Mouse (Mus musculus): Measurements from ENCODE around the gene Sorbs2. TPM values are rescaled to one million over a fixed set of nuclear protein-coding genes. Genes with fewer than 3 reads are reported as not detected.

The Sorbs2 gene
- total RNA-seq, 2 experiments from 2014 or later = 32.8 to 80.8 TPM

DNA sequence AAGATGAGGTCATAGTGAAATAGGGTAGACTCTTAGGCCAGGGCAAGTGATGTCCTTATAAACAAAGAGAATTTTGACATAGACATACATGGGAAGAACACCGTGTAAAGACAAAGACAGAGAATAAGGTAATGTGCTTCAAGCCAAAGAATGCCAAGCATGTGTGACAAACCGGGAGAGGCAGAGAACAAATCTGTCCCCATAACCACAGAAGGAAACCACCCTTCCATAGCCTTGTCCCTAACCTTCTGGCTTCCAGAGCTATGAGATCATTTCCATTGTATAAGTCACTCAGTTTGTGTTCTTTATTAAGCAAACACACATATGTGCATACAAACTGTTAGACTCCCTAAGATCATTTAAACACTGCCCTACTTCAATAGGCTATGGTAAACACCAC lies 21.3 kb downstream of the Sorbs2 start:
- Histone ChIP-seq H3K4me3 (no peak overlapping the region), H3K27ac (no peak overlapping the region)
- no peak for TF ChIP-seq CTCF (IDR thresholded peaks at IDR 0.05)
- DNase-seq = no peak
- intact Hi-C loops (cut with DNase I) = no loop called here

DNA sequence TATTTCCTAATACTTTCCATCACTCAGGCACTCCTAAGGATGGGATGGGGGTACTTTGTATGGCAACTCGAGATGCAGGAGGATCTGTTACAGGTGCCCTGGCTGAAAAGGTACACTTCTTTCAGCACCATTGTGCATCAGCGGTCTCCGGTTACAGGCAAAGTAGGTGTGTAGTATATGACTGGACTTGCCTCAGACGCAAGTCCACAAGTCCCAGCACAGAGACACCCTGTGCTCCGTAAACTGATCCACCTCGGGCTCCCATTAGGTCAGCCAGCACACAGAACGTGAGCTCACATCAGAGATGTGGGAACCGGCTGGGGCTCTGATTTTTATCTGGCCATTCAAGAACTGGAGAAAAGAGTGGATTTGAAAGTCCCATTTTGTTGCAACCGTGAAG lies 29.0 kb downstream of the Sorbs2 start:
- no peak for DNase-seq
- no peak for TF ChIP-seq CTCF (IDR thresholded peaks at IDR 0.05)
- intact Hi-C loops (cut with DNase I) = no loop called here
- Histone ChIP-seq H3K27ac (no peak overlapping the region), H3K4me3 (no peak overlapping the region)

DNA sequence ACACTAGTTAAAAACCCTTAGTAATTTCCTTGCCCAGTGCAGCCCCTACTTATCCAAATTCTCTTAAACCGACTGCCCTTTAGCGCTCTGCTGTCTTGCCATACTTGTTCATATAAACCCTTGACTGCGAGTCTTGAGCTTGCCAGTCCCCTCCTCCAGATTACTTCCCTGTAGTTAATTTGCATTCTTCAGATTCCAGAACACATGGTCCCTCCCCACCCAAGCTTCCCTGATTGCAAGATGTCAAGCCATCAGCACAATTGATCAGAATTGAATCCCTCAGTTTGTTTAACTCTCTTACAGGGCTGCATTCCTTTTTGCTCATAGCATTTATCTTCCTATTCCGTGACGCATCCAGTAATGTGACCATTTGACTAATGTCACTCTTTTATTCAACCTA lies 32.9 kb downstream of the Sorbs2 start:
- no peak overlapping the region for H3K4me3 ChIP-seq
- no peak for DNase-seq
- no peak for TF ChIP-seq CTCF (IDR thresholded peaks at IDR 0.05)
- no peak overlapping the region for H3K27ac ChIP-seq
- intact Hi-C loops (cut with DNase I) = no loop called here

DNA sequence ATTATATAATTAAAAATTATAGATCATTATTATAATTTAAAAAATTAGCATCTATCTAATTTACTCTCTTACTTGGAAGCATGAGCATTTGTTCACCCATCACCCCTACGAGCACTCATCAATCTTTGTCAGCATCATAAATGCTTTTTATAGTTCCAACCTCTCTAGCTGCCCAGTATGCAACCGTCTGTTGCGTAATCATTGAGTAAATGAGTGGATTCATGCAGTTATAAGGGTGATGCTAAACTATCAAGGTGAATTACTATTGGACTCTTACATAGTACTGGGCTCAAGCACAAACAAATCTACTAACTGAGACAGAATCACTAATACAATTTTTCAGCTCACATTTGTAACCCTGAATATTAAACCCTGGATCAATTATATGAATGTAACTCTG lies 44.6 kb downstream of the Sorbs2 start:
- Histone ChIP-seq H3K4me3 (no peak overlapping the region), H3K27ac (no peak overlapping the region)
- no peak for DNase-seq
- no peak for TF ChIP-seq CTCF (IDR thresholded peaks at IDR 0.05)
- intact Hi-C loops (cut with DNase I) = no loop called here

DNA sequence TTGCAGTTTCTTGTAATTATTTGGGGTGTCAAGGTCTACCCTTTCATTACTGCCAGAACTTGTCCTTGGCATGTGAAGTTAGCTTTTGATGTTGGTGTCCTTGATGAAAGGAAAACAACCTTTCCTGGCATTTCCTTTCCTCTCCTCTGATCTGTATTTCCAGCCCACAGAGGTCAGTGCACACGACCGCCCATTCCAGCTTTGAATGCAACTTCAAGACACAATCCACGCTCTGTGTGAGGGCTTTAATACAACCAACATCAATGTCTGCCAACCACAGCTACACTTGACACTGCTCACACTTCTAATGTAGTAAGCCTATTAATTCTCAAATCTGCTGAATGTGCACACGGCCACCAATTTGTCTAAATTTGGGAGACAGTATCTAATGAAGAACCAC lies 47.0 kb downstream of the Sorbs2 start:
- DNase-seq = no peak
- no peak for TF ChIP-seq CTCF (IDR thresholded peaks at IDR 0.05)
- intact Hi-C loops (cut with DNase I) = no loop called here
- no peak overlapping the region for H3K27ac ChIP-seq
- H3K4me3 ChIP-seq = no peak overlapping the region

DNA sequence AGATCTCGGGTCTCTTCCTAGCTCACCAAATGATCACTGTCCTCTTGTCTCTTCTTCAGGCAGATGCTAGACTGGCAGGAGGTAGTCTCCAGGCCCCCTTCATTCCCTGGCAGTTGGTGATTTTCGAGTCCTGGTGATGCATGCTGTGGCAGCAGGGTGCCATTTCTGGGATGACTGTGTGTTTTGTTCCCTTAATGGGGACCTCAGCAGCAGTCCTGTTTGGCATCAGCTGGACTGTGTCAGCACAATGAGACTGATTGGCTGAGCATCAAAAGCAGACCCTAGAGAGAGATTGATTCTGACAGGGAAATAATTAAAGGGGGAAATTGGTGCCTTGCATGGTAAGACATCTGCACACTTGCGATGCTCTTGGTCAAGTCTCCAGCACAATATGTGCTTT lies 50.3 kb downstream of the Sorbs2 start:
- no peak for DNase-seq
- TF ChIP-seq CTCF (IDR thresholded peaks at IDR 0.05) = no peak
- Histone ChIP-seq H3K27ac (no peak overlapping the region), H3K4me3 (no peak overlapping the region)
- intact Hi-C loops (cut with DNase I) = no loop called here

DNA sequence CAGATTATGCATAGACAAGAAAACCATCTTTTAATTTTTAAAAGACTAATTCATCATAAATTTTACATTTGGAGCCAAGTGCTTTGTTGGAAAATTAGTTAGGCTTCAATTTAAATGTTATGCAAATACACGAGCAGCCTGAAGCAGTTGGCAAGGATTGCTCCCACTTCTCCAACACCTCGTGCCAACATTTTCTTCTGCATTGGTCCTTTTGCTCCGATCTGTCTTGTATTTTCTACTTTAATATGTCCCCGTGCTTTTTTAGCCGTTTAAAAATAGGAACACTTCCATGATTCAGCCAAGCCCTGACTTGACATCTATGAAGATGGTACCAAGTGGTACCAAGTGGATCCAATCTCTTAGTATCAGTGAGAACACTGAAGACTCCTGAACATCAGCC lies 50.8 kb downstream of the Sorbs2 start:
- no peak for DNase-seq
- Histone ChIP-seq H3K4me3 (no peak overlapping the region), H3K27ac (no peak overlapping the region)
- intact Hi-C loops (cut with DNase I) = no loop called here
- TF ChIP-seq CTCF (IDR thresholded peaks at IDR 0.05) = no peak

DNA sequence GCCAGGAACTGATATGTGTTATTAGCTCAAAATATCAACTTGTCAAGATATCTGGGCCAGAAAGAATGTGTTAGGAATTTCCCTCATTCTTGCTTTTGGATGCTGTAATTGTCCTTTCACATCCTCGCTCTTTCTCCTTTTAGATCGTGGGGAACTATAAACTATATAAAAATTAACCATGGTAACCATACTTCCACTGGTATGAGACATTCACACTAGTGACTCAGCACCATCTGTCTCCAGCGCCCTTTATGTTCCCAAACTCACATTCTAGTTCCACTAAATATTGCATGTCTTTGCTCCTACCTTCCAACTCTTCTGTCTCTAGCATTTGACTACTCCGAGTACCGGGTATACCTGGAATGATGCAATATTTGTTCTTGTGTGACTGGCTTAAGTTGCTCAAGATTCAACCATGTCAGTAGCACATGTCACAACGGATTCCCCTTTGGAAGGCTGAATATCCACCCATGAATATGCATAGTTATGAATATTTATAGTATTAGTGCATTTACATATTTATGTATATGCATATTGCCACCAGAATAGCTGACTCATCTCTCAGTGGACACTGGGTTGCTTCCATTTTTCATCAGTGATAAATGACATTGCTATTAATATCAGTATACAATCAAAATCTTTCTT lies 51.7 kb downstream of the Sorbs2 start:
- DNase-seq = no peak
- intact Hi-C loops (cut with DNase I) = no loop called here
- TF ChIP-seq CTCF (IDR thresholded peaks at IDR 0.05) = no peak

DNA sequence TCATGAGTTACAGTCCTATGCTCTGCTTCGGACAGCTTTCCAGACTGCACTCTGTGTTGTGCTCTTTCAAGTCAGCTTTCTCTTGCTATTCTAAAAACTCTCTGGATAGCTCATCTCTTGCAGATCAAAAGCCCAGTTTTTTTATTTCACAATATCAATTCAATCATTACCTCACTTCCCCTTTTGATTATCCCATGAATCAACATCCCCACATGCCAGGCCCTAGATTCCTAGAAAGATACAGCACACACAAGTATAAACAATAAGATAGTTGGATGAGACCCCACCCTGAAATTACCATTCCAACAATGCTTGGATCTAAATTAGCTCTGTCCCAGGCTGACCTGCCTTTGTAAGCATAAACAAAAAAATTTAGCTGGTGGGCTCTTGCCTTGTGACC lies 57.6 kb downstream of the Sorbs2 start:
- TF ChIP-seq CTCF (IDR thresholded peaks at IDR 0.05) = no peak
- intact Hi-C loops (cut with DNase I) = no loop called here
- DNase-seq = no peak
- Histone ChIP-seq H3K27ac (no peak overlapping the region), H3K4me3 (no peak overlapping the region)

More for the DNA sequence above, 51.7 kb downstream of the Sorbs2 start:
- no peak overlapping the region for H3K27ac ChIP-seq
- no peak overlapping the region for H3K4me3 ChIP-seq

DNA sequence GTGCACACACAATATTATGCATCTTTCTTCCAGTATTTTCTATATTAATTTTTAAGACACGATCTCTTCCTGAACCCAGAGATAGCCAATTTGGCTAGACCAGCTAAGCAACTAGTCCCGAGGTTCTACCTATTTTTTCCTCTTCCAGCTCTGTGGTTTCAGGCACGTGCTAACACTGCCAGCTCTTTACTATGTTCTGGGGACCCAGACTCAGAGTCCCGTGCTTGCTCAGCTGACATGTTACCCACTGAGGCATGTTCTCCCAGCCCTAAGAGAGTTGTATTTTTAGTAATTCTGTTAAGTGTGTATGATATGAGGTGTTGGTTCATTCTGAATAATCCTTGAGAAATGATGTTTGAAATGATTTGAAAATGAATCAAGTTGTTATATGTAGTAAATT lies 62.5 kb downstream of the Sorbs2 start:
- H3K4me3 ChIP-seq = no peak overlapping the region
- intact Hi-C loops (cut with DNase I) = no loop called here
- no peak overlapping the region for H3K27ac ChIP-seq
- no peak for TF ChIP-seq CTCF (IDR thresholded peaks at IDR 0.05)
- DNase-seq = no peak

DNA sequence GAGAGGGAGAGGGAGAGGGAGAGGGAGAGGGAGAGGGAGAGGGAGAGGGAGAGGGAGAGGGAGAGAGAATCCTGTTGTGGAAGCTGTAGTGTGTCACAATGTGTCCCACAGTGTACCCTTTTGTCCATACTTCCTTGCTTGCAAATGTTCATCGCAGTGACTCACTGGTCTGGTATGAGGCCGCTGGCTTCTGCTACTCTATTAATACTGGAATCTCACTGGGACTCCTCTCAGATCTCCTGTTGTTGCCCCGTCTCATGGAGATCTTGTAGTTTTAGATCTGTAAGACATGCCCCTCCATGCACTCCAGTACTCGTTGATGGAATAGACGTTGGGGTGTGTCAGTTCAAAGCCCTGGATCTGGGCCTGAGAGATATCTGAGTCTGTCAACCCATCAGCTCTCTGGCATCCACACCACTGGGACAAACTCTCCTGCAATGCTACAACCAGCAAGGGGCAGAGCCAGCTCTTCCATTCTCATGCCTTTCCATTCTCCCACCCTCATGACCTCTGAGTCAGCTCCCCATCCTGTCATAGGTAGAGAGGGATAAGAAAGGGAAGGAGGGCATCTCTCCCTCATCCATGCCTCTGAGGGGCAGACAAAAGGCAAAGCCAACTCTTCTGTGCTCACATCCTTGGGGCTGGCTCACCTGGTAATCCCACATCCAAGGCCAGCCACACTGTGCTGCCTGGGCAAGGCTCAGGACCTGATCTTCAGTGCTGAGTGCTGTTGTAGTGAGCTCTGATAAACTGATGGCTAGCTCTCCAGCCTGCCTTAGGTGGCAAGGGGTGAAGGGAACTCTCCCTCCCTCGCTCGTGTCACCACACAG lies 72.3 kb downstream of the Sorbs2 start:
- Histone ChIP-seq H3K27ac (no peak overlapping the region), H3K4me3 (no peak overlapping the region)
- no peak for DNase-seq
- TF ChIP-seq CTCF (IDR thresholded peaks at IDR 0.05) = no peak
- intact Hi-C loops (cut with DNase I) = no loop called here

DNA sequence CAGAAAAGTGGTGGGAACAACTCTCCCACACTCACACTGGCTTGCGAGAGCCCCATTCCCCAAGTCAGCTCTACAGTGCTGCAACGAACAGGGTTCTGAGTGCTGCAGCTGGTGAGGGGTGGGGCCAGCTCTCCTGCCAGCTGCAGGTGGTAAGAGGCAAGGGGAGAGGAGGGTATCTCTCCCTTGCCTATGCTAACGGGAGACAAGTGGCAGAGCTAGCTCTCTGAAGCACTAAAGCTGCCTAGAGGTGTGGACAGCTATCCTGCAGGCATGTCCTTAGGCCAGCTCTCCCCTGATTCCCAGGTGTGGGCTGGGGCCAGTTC lies 72.9 kb downstream of the Sorbs2 start:
- intact Hi-C loops (cut with DNase I) = no loop called here
- TF ChIP-seq CTCF (IDR thresholded peaks at IDR 0.05) = no peak

DNA sequence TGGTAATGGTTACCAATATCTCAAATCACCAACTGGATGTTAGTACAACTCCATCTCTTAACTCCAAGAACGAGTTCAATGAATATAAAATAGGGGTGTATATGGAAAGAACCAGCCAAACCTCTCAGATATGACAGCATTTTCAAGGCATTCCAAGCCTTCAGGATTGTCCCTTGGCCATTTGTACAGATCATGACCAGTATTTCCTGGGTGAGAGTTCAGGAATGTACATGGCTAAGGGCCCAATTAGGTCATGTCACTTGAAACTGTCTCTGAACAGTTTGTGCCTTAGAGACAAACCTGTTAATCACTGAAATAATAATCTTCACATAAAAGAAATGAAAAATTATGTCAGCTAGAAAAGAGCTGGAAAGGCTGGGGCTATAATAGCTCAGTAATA lies 76.3 kb downstream of the Sorbs2 start:
- TF ChIP-seq CTCF (IDR thresholded peaks at IDR 0.05) = no peak
- DNase-seq = no peak
- H3K4me3 ChIP-seq = no peak overlapping the region
- H3K27ac ChIP-seq = no peak overlapping the region
- intact Hi-C loops (cut with DNase I) = no loop called here

More for the DNA sequence above, 72.9 kb downstream of the Sorbs2 start:
- Histone ChIP-seq H3K4me3 (no peak overlapping the region), H3K27ac (no peak overlapping the region)
- DNase-seq = no peak
